Mouse (Mus musculus) limb, embryonic 15.5 days (tissue): Measurements from ENCODE around the gene Aldh1l1. TPM values are rescaled to one million over a fixed set of nuclear protein-coding genes. Genes with fewer than 3 reads are reported as not detected.

Source experiments
- polyA plus RNA-seq: library from polyadenylated mRNA; unstranded; fragments of >200 nt; fragmentation: Nextera tagmentation; extraction: Ambion mirVana; gene quantifications from 2 replicates; pipeline ENCODE4 v1.2.1, GENCODE M21; 2015

Aldh1l1 gene
- polyA plus RNA-seq, 1 experiment from 2014 or later = 1.9 TPM

Other genes starting within 250 kb of the Aldh1l1 start
- gene Vmn1r54, start 240.1 kb upstream of the Aldh1l1 start, polyA plus RNA-seq = not detected in 2 replicates
- not detected in 2 replicates for gene BC048671, start 185.2 kb upstream of the Aldh1l1 start, polyA plus RNA-seq
- 1.1 and 1.9 TPM in 2 replicates for gene Chst13, start 161.2 kb upstream of the Aldh1l1 start, polyA plus RNA-seq
- gene Uroc1, start 153.1 kb upstream of the Aldh1l1 start, polyA plus RNA-seq = 0.36 and 0.37 TPM in 2 replicates
- 6.7 and 8.9 TPM in 2 replicates for gene Zxdc, start 116.9 kb upstream of the Aldh1l1 start, polyA plus RNA-seq
- gene Cfap100, start 57.6 kb upstream of the Aldh1l1 start, polyA plus RNA-seq = 0.44 and 1.0 TPM in 2 replicates
- 5.9 and 6.0 TPM in 2 replicates for gene Klf15, start 23.9 kb upstream of the Aldh1l1 start, polyA plus RNA-seq
- 6.5 and 7.6 TPM in 2 replicates for gene Slc41a3, start 118.3 kb downstream of the Aldh1l1 start, polyA plus RNA-seq